Mouse (Mus musculus) kidney, adult 2 months (tissue): ENCODE data around the gene Cfl1. TPM values are rescaled to one million over a fixed set of nuclear protein-coding genes. Genes with fewer than 3 reads are reported as not detected.
"Not testable (repeated sequence)": the region's sequence is repeated elsewhere in the genome, so short reads cannot be mapped to it uniquely, and the experiment has no call there.

Experiments used
- DNase-seq: peaks from one replicate; pipeline ENCODE4 v3.0.0; 2021
- H3K27ac ChIP-seq: fragments of 200-500 bp; 2 replicates; pipeline ENCODE4 v1.5.1; 2012; ENCODE audit warnings: low read depth, low read length, control low read depth, inconsistent platforms; ENCODE audit not compliant: insufficient read depth
- H3K27me3 ChIP-seq: fragments of 200-500 bp; replicated peaks from 2 replicates; pipeline ENCODE4 v1.6.1; 2012; ENCODE audit warnings: mild to moderate bottlenecking, moderate library complexity, low read length, inconsistent platforms; ENCODE audit not compliant: control insufficient read depth, insufficient read depth
- H3K36me3 ChIP-seq: fragments of 200-500 bp; 2 replicates; pipeline ENCODE4 v1.6.1; 2012; ENCODE audit warnings: mild to moderate bottlenecking, moderate library complexity, low read length, inconsistent platforms; ENCODE audit not compliant: control insufficient read depth, insufficient read depth
- H3K4me1 ChIP-seq: fragments of 200-500 bp; 2 replicates; pipeline ENCODE4 v1.6.1; 2011; ENCODE audit warnings: low read length; ENCODE audit not compliant: control insufficient read depth, insufficient read depth
- H3K4me3 ChIP-seq: fragments of 200-500 bp; 2 replicates; pipeline ENCODE4 v1.5.1; 2011; ENCODE audit warnings: mild to moderate bottlenecking, low read depth, low read length, control low read depth; ENCODE audit not compliant: insufficient read depth
- CTCF ChIP-seq: fragments of 200-500 bp; conservative IDR thresholded peaks from 2 replicates; pipeline ENCODE4 v1.5.1; 2011; ENCODE audit warnings: low read depth, mild to moderate bottlenecking, control low read depth, low read length, moderate library complexity, mixed read lengths; ENCODE audit not compliant: insufficient read depth, insufficient read length
- POLR2A ChIP-seq: fragments of 200-500 bp; IDR thresholded peaks from one replicate; pipeline ENCODE4 v1.6.1; 2011; ENCODE audit warnings: low read depth, low read length, control low read depth
- WGBS: fragments of 180-500 bp; shearing (Covaris S2); methylation state at CpG from one replicate; pipeline ENCODE4 v1.1.7; 2018; 5-methylcytosine and 5-hydroxymethylcytosine counted together
- polyA plus RNA-seq: library from polyadenylated mRNA; depleted of rRNA; stranded (reverse); fragments of >200 nt; gene quantifications from 2 replicates; pipeline ENCODE4 v1.2.3, GENCODE M21; 2012

The Cfl1 gene
- polyA plus RNA-seq, 1 experiment, result 413 TPM

GRCm38 (mm10) chr19:5484496-5484895 lies 5.8 kb upstream of the Cfl1 start:
- no peaks in the 10 kb centered on the region for H3K27me3 ChIP-seq
- H3K36me3 ChIP-seq, result no peaks in the 10 kb centered on the region
- no peak overlapping the region for H3K27ac ChIP-seq
- peaks cover 5% of the 10 kb centered on the region; the same call in 1 of the 2 replicates for H3K4me1 ChIP-seq
- DNase-seq, result no peak
- no peak overlapping the region for H3K4me3 ChIP-seq
- TF ChIP-seq POLR2A (no peak), CTCF (no peak)
- 89% methylated on average over 5 of the region's 5 CpGs for WGBS

DNA sequence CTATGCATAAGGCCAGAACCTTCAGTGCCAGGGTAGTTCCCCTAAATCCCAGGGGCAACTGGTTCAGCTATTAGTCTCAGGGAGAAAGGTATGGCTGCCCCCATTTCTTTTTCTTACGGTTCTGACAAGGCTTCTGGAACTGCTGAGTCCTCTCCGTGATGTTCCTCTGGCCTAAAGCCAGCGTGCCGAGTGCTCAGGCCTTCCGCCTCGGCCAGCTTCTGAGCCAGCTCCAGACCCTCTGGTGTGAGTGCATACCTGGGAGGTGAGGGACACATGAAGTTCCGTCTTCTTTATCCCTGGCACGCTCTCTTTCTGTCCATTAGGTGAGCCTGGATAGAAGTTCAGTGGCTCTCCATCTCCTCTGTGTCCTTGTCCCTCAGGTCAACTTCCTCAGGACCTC lies 4.9 kb upstream of the Cfl1 start:
- 92% methylated on average over 8 of the region's 8 CpGs for WGBS
- Histone ChIP-seq H3K4me1 (peaks cover 5% of the 10 kb centered on the region; the same call in 1 of the 2 replicates), H3K27ac (no peak overlapping the region), H3K27me3 (no peaks in the 10 kb centered on the region), H3K4me3 (no peak overlapping the region), H3K36me3 (no peaks in the 10 kb centered on the region)
- TF ChIP-seq CTCF, result no peak
- no peak for TF ChIP-seq POLR2A
- no peak for DNase-seq

DNA sequence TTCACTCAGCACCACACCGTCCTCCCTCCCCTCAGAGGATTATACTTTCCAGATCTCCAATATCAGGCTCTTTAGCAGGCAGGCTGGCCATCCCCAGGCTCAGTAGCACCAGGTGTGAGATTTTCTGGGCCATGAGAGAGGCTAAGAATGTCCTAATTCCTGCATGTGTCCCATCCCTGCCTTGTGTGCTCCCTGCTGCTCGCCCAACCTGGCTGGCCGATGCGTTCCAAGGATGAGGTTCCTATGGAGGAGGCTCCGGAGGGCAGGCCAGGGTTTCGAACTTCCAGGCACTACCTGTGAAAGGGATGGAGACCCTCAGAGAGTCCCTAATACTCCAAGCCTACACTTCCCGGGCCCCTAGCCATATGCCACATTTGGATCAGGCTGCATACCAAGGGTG lies 4.4 kb upstream of the Cfl1 start:
- no peak for TF ChIP-seq POLR2A
- TF ChIP-seq CTCF, result no peak
- H3K27me3 ChIP-seq, result no peaks in the 10 kb centered on the region
- 95% methylated on average over 7 of the region's 7 CpGs for WGBS
- DNase-seq, result no peak
- no peak overlapping the region for H3K4me3 ChIP-seq
- H3K4me1 ChIP-seq, result peaks cover 5% of the 10 kb centered on the region; the same call in 1 of the 2 replicates
- H3K36me3 ChIP-seq, result no peaks in the 10 kb centered on the region
- no peak overlapping the region for H3K27ac ChIP-seq

GRCm38 (mm10) chr19:5486286-5486685 lies 4.0 kb upstream of the Cfl1 start:
- Histone ChIP-seq H3K27me3 (no peaks in the 10 kb centered on the region), H3K27ac (no peak overlapping the region), H3K4me1 (peaks cover 5% of the 10 kb centered on the region; the same call in 1 of the 2 replicates), H3K36me3 (no peaks in the 10 kb centered on the region), H3K4me3 (no peak overlapping the region)
- 74% methylated on average over 8 of the region's 8 CpGs for WGBS
- no peak for DNase-seq
- TF ChIP-seq CTCF, result no peak
- TF ChIP-seq POLR2A, result no peak

- Histone ChIP-seq H3K27ac (no peak overlapping the region), H3K4me1 (peaks cover 5% of the 10 kb centered on the region; the same call in 1 of the 2 replicates), H3K36me3 (no peaks in the 10 kb centered on the region), H3K4me3 (no peak overlapping the region), H3K27me3 (no peaks in the 10 kb centered on the region)
- TF ChIP-seq CTCF (no peak), POLR2A (no peak)
- WGBS, result 80% methylated on average over 4 of the region's 4 CpGs
- DNase-seq, result no peak
These were observed 3.5 kb upstream of the Cfl1 start for GRCm38 (mm10) chr19:5486771-5487170.

DNA sequence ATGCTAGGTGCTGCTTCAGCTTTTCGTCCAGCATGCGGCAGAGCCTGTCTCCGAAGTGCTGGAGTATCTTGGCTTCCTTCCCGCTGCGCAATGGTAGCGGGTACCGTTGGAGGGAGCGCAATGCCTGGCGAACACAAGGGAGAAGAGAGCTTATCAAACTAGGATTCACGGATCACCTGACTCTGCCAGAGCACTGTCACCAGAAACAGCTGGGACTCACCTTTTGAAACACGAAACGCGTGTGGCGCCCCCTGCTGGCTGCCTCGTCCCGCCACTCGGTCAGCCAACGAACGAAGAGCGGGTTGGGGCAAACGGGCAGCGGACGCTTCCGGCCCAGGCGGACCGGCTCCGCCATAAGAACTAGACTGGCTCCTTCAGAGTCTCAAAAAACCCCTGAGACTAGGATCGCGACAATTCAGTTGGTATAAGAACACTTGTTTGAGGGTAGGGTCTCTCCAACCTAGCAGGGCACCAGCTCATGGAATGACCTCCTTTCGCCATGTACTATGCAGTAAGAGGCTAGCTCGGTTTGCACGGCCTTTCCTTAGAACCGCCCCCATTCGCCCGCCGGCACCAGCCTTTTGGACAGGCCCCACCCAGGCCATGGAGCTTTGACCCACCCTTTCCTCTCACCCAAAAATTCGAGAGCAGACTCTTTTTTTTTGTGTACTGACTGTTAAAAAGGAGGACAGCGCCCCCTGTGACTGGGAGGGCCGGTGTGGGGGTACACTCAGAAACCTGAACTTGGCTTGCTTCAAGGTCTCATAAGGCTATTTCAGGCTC lies 2.3 kb upstream of the Cfl1 start, which contains the start of gene Mus81:
TSS of gene Mus81 (minus strand) at position 635 of the 783 bp plus-strand sequence.
- peaks cover 5% of the 10 kb centered on the region; the same call in 1 of the 2 replicates for H3K4me1 ChIP-seq
- H3K4me3 ChIP-seq, result peak within 1 kb of the TSS; percentile 58
- under 1% methylated on average over 39 of the region's 39 CpGs for WGBS
- H3K27me3 ChIP-seq, result no peaks in the 10 kb centered on the region
- TF ChIP-seq CTCF (peak; percentile 85), POLR2A (peak; percentile 36)
- H3K27ac ChIP-seq, result peak within 1 kb of the TSS; percentile 98
- peaks cover under 1% of the 10 kb centered on the region; the same call in 1 of the 2 replicates for H3K36me3 ChIP-seq
- peak; percentile 98 for DNase-seq

DNA sequence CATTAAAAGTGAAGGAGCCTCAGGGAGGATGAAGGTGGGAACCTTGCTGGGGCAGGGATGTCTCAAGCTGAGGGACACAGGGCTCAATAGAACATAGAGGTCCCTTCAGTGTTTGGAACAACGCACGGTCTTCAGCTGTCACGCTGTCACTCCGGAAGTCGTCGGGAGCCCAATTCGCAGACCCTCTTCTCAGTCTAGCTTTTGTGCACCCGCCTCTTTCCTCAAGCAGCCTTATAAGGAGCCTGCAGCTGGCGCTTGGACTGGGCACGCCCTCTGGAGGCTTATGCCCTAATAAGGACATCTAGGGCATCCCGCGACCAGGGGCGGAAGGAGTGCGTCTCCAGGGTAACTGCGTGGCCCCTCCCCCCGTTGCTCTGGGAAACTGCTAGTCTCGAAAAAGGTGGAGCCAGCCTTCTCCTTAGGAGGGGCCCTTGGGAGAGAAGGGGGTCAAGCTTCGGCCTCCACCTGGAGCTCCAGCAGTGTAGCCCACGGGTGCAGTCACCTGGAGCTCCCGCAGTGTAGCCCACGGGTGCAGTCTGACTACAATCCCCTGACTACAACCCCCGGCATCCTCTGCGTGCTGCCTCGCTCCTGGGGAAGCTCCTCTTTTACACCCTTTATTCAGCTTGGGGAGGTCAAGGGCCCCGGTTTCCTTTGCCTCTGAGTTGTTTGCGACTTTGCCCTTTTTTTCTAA lies 1.2 kb upstream of the Cfl1 start:
- no peaks in the 10 kb centered on the region for H3K27me3 ChIP-seq
- H3K4me3 ChIP-seq, result peak overlapping the region; percentile 58
- DNase-seq, result peak; percentile 99
- peaks cover 7% of the 10 kb centered on the region; the same call in 1 of the 2 replicates for H3K4me1 ChIP-seq
- H3K27ac ChIP-seq, result peak overlapping the region; percentile 98
- TF ChIP-seq POLR2A (peak; percentile 87), CTCF (no peak)
- H3K36me3 ChIP-seq, result peaks cover 2% of the 10 kb centered on the region; the same call in 1 of the 2 replicates
- under 1% methylated on average over 26 of the region's 26 CpGs for whole genome bisulfite sequencing

DNA sequence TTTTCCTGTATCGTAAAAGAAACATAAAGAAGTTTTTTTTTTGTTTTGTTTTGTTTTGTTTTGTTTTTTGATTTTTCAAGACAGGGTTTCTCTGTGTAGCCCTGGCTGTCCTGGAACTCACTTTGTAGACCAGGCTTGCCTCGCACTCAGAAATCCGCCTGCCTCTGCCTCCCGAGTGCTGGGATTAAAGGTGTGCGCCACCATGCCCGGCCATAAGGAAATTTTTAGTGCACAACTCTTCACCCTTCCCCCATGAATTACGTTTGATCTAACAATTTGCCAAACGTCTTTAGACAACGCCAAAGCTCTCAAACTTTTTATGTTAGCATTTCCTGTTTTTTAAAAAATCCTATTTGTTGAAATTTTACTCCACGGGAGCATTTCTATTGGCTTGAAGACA lies 534 bp upstream of the Cfl1 start:
- H3K4me1 ChIP-seq, H3K27me3 ChIP-seq, DNase-seq, H3K4me3 ChIP-seq, H3K36me3 ChIP-seq: not testable (repeated sequence)
- peak overlapping the region; percentile 41 for H3K27ac ChIP-seq
- WGBS, result 28% methylated on average over 10 of the region's 10 CpGs
